Mouse (Mus musculus) liver, embryonic 14.5 days (tissue): Measurements from ENCODE around the gene Gabrb3. TPM values are rescaled to one million over a fixed set of nuclear protein-coding genes. Genes with fewer than 3 reads are reported as not detected.

ENCODE experiments used
- ATAC-seq: fragments of 200-750 bp; cut with Nextera tagmentation; 2 replicates; pipeline ENCODE4 v1.8.0; 2017; ENCODE audit warnings: moderate number of reproducible peaks, mild to moderate bottlenecking, moderate library complexity; ENCODE audit not compliant: insufficient read depth
- DNase-seq, 3 experiments: peaks; one replicate each; pipeline ENCODE4 v3.0.0-alpha.2; 2012 to 2013; ENCODE audit warnings: low read depth in 3 of 3, low spot score in 3 of 3
- H3K27ac ChIP-seq: fragments of 300-500 bp; sonication (generic); 2 replicates; pipeline ENCODE4 v1.5.1; 2014; ENCODE audit warnings: moderate library complexity, mild to moderate bottlenecking, control low read depth, inconsistent platforms
- H3K27me3 ChIP-seq: fragments of 300-500 bp; sonication (generic); 2 replicates; pipeline ENCODE4 v1.6.1; 2014; ENCODE audit warnings: mild to moderate bottlenecking, low read length, moderate library complexity; ENCODE audit not compliant: control insufficient read depth, insufficient read depth
- H3K36me3 ChIP-seq: fragments of 300-500 bp; sonication (generic); replicated peaks from 2 replicates; pipeline ENCODE4 v1.6.1; 2014; ENCODE audit warnings: low read depth; ENCODE audit not compliant: control insufficient read depth, insufficient read depth
- H3K4me1 ChIP-seq, 2 experiments: fragments of 200-500 bp in 1 of 2; fragments of 300-500 bp in 1 of 2; sonication (generic) in 1 of 2; replicated peaks; 2 replicates each; pipeline ENCODE4 v1.6.1; 2012 to 2014; ENCODE audit warnings: antibody characterized with exemption in 1 of 2, inconsistent platforms in 1 of 2, low read length in 1 of 2; ENCODE audit not compliant: control insufficient read depth in 2 of 2, insufficient read depth in 2 of 2
- H3K4me2 ChIP-seq: fragments of 300-500 bp; sonication (generic); 2 replicates; pipeline ENCODE4 v1.6.1; 2014; ENCODE audit warnings: low read depth, mild to moderate bottlenecking, control low read depth, moderate library complexity
- H3K4me3 ChIP-seq, 2 experiments: fragments of 200-500 bp in 1 of 2; fragments of 300-500 bp in 1 of 2; sonication (generic) in 1 of 2; 2 replicates each; pipeline ENCODE4 v1.5.1; 2012 to 2014; ENCODE audit warnings: low read depth in 2 of 2, low read length in 2 of 2, mild to moderate bottlenecking in 2 of 2, control low read depth in 1 of 2, inconsistent platforms in 1 of 2, moderate library complexity in 1 of 2; ENCODE audit not compliant: insufficient read depth in 1 of 2
- H3K9ac ChIP-seq: fragments of 300-500 bp; sonication (generic); replicated peaks from 2 replicates; pipeline ENCODE4 v1.6.1; 2014; ENCODE audit warnings: mild to moderate bottlenecking, control low read depth, moderate library complexity
- H3K9me3 ChIP-seq: fragments of 300-500 bp; sonication (generic); 2 replicates; pipeline ENCODE4 v1.6.1; 2016; ENCODE audit warnings: low read length, mixed read lengths; ENCODE audit not compliant: control insufficient read depth
- CTCF ChIP-seq: IDR thresholded peaks from 2 replicates; pipeline ENCODE4 v1.5.1; 2016; ENCODE audit warnings: antibody characterized with exemption, low read depth, control low read depth
- EP300 ChIP-seq: IDR thresholded peaks from 2 replicates; pipeline ENCODE4 v1.6.1; 2016; ENCODE audit warnings: antibody characterized with exemption, low read depth
- WGBS: fragments of 180-500 bp; shearing (Covaris S2); extraction: QIAGEN DNeasy Blood & Tissue Kit; methylation state at CpG from one replicate; pipeline ENCODE4 v1.1.7; 2014; ENCODE audit not compliant: insufficient replicate concordance; 5-methylcytosine and 5-hydroxymethylcytosine counted together
- polyA plus RNA-seq, 2 experiments: library from polyadenylated mRNA; depleted of rRNA in 1 of 2; stranded (reverse) in 1 of 2; unstranded in 1 of 2; fragments of >200 nt; fragmentation: Nextera tagmentation in 1 of 2; extraction: Ambion mirVana in 1 of 2; gene quantifications; 2 replicates each; pipeline versions ENCODE4 v1.2.1 to v1.2.3; 2012 to 2014

Gabrb3 gene
- polyA plus RNA-seq, 2 experiments = 0.02 TPM; not detected in 1

- TF ChIP-seq EP300 (no peak), CTCF (no peak)
- no peak overlapping the region for H3K4me3 ChIP-seq
- DNase-seq (no peak), ATAC-seq (no peak)
- H3K9ac ChIP-seq = no peak overlapping the region
- no peaks in the 10 kb centered on the region for H3K36me3 ChIP-seq
- H3K4me1 ChIP-seq = no peaks in the 10 kb centered on the region
- no peaks in the 10 kb centered on the region for H3K9me3 ChIP-seq
- H3K4me2 ChIP-seq = no peak overlapping the region
- H3K27me3 ChIP-seq = no peaks in the 10 kb centered on the region
- no peak overlapping the region for H3K27ac ChIP-seq
- 58% methylated on average over 6 of the region's 6 CpGs for WGBS
Observed at GRCm38 (mm10) chr7:57677352-57677751, 257.9 kb downstream of the Gabrb3 start.

- 58% methylated on average over 4 of the region's 4 CpGs for WGBS
- Histone ChIP-seq H3K27ac (no peak overlapping the region), H3K4me2 (no peak overlapping the region), H3K27me3 (no peaks in the 10 kb centered on the region), H3K9ac (no peak overlapping the region), H3K9me3 (no peaks in the 10 kb centered on the region), H3K4me1 (no peaks in the 10 kb centered on the region), H3K4me3 (no peak overlapping the region), H3K36me3 (no peaks in the 10 kb centered on the region)
- ATAC-seq (no peak), DNase-seq (no peak)
- TF ChIP-seq EP300 (no peak), CTCF (no peak)
Observed at GRCm38 (mm10) chr7:57689836-57690235, 270.3 kb downstream of the Gabrb3 start.

GRCm38 (mm10) chr7:57700370-57700769 lies 280.9 kb downstream of the Gabrb3 start:
- DNase-seq (no peak), ATAC-seq (no peak)
- Histone ChIP-seq H3K36me3 (no peaks in the 10 kb centered on the region), H3K9ac (no peak overlapping the region), H3K4me1 (no peaks in the 10 kb centered on the region), H3K4me2 (no peak overlapping the region), H3K27ac (no peak overlapping the region), H3K4me3 (no peak overlapping the region), H3K9me3 (no peaks in the 10 kb centered on the region), H3K27me3 (no peaks in the 10 kb centered on the region)
- WGBS = 67% methylated on average over 7 of the region's 7 CpGs
- no peak for TF ChIP-seq EP300
- no peak for TF ChIP-seq CTCF

- Histone ChIP-seq H3K36me3 (no peaks in the 10 kb centered on the region), H3K4me1 (no peaks in the 10 kb centered on the region), H3K27ac (no peak overlapping the region), H3K9ac (no peak overlapping the region), H3K27me3 (no peaks in the 10 kb centered on the region), H3K4me2 (no peak overlapping the region), H3K9me3 (no peaks in the 10 kb centered on the region), H3K4me3 (no peak overlapping the region)
- DNase-seq = no peak
- no peak for TF ChIP-seq EP300
- no peak for TF ChIP-seq CTCF
- ATAC-seq = no peak
Observed at GRCm38 (mm10) chr7:57701046-57701445, 281.6 kb downstream of the Gabrb3 start.

- DNase-seq (no peak), ATAC-seq (no peak)
- TF ChIP-seq EP300 = no peak
- no peak for TF ChIP-seq CTCF
- Histone ChIP-seq H3K36me3 (no peaks in the 10 kb centered on the region), H3K4me2 (no peak overlapping the region), H3K4me3 (no peak overlapping the region), H3K9ac (no peak overlapping the region), H3K27me3 (no peaks in the 10 kb centered on the region), H3K4me1 (no peaks in the 10 kb centered on the region), H3K9me3 (no peaks in the 10 kb centered on the region), H3K27ac (no peak overlapping the region)
- 63% methylated on average over 1 of the region's 1 CpGs for WGBS
Observed at GRCm38 (mm10) chr7:57703580-57703979, 284.1 kb downstream of the Gabrb3 start.

- no peaks in the 10 kb centered on the region for H3K36me3 ChIP-seq
- no peak overlapping the region for H3K4me3 ChIP-seq
- H3K27me3 ChIP-seq = no peaks in the 10 kb centered on the region
- H3K9me3 ChIP-seq = no peaks in the 10 kb centered on the region
- DNase-seq (no peak), ATAC-seq (no peak)
- TF ChIP-seq CTCF (no peak), EP300 (no peak)
- H3K4me1 ChIP-seq = no peaks in the 10 kb centered on the region
- WGBS = 89% methylated on average over 6 of the region's 6 CpGs
- no peak overlapping the region for H3K4me2 ChIP-seq
- no peak overlapping the region for H3K9ac ChIP-seq
- no peak overlapping the region for H3K27ac ChIP-seq
Observed at GRCm38 (mm10) chr7:57706092-57706491, 286.6 kb downstream of the Gabrb3 start.
